Mouse (Mus musculus): ENCODE data around the gene Npb.

- no peak for TF ChIP-seq CTCF (IDR thresholded peaks at IDR 0.05; ENCODE audit: borderline replicate concordance, insufficient read depth, low read length)
- no peak for TF ChIP-seq POLR2A (IDR thresholded peaks at IDR 0.05; ENCODE audit: low read depth, low read length)
Measured at GRCm38 (mm10) chr11:120651872-120652271, 43.6 kb downstream of the Npb start.

All from embryonic fibroblast, embryonic 13.5 days (primary cell).